Mouse (Mus musculus) heart, embryonic 11.5 days (tissue): ENCODE measurements around the gene Mmp23. TPM values are rescaled to one million over a fixed set of nuclear protein-coding genes. Genes with fewer than 3 reads are reported as not detected.
A peak's percentile ranks its signal among the peaks of the same experiment; 100 is the strongest.

Experiments
- ATAC-seq: fragments of 200-750 bp; cut with Nextera tagmentation; replicated peaks from 2 replicates; pipeline ENCODE4 v1.8.0; 2017; ENCODE audit warnings: moderate library complexity; ENCODE audit not compliant: insufficient number of reproducible peaks, low FRiP score, low TSS enrichment
- H3K27ac ChIP-seq: fragments of 300-500 bp; sonication (generic); 2 replicates; pipeline ENCODE4 v1.5.1; 2014; ENCODE audit warnings: mild to moderate bottlenecking, low read depth, low read length
- H3K27me3 ChIP-seq: fragments of 300-500 bp; sonication (generic); 2 replicates; pipeline ENCODE4 v1.6.1; 2014; ENCODE audit warnings: mild to moderate bottlenecking, low read length, mixed read lengths; ENCODE audit not compliant: control insufficient read depth, insufficient read depth
- H3K36me3 ChIP-seq: fragments of 300-500 bp; sonication (generic); 2 replicates; pipeline ENCODE4 v1.6.1; 2014; ENCODE audit warnings: mild to moderate bottlenecking, low read length, moderate library complexity, mixed read lengths; ENCODE audit not compliant: control insufficient read depth, insufficient read depth
- H3K4me1 ChIP-seq: fragments of 300-500 bp; sonication (generic); 2 replicates; pipeline ENCODE4 v1.6.1; 2014; ENCODE audit warnings: low read length; ENCODE audit not compliant: control insufficient read depth, insufficient read depth
- H3K4me2 ChIP-seq: fragments of 300-500 bp; sonication (generic); 2 replicates; pipeline ENCODE4 v1.6.1; 2014; ENCODE audit warnings: mild to moderate bottlenecking, moderate library complexity
- H3K4me3 ChIP-seq: fragments of 300-500 bp; sonication (generic); 2 replicates; pipeline ENCODE4 v1.5.1; 2014; ENCODE audit warnings: low read depth, low read length
- H3K9ac ChIP-seq: fragments of 300-500 bp; sonication (generic); 2 replicates; pipeline ENCODE4 v1.6.1; 2014; ENCODE audit warnings: mild to moderate bottlenecking, low read depth, low read length, moderate library complexity
- H3K9me3 ChIP-seq: fragments of 300-500 bp; sonication (generic); replicated peaks from 2 replicates; pipeline ENCODE4 v1.6.1; 2016; ENCODE audit warnings: low read length; ENCODE audit not compliant: control insufficient read depth
- WGBS: fragments of 180-500 bp; shearing (Covaris S2); extraction: QIAGEN DNeasy Blood & Tissue Kit; methylation state at CpG from one replicate; pipeline ENCODE4 v1.1.7; 2014; ENCODE audit not compliant: insufficient replicate concordance; 5-methylcytosine and 5-hydroxymethylcytosine counted together
- polyA plus RNA-seq: library from polyadenylated mRNA; unstranded; fragments of >200 nt; fragmentation: Nextera tagmentation; extraction: Ambion mirVana; gene quantifications from 2 replicates; pipeline ENCODE4 v1.2.1, GENCODE M21; 2014

Gene Mmp23
- polyA plus RNA-seq, 1 experiment from 2014 or later = 53.5 TPM

DNA sequence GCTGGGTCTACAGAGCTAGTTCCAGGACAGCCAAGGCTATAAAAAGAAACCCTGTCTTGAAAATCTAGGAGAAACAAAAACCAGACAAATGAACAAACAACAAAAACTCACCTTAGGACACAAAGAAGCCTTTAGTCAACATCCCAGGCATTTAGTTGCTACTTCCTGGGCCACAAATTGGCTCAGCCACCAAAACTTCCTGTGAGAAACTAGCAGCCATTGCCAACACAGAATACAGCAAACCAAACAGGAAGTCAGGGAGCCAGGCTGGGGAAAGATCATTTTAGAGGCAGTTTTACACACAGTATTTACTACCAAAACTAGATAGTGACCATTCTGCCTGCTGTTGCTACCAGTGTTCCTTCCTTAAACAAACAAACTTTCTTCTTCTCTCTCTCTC, 13.7 kb upstream of the Mmp23 start:
- Histone ChIP-seq H3K27ac (no peak overlapping the region), H3K9me3 (no peaks in the 10 kb centered on the region), H3K4me3 (no peak overlapping the region), H3K4me2 (no peak overlapping the region), H3K27me3 (no peaks in the 10 kb centered on the region), H3K4me1 (peaks cover 6% of the 10 kb centered on the region), H3K36me3 (no peaks in the 10 kb centered on the region), H3K9ac (no peak overlapping the region)
- ATAC-seq = no peak

- no peaks in the 10 kb centered on the region for H3K9me3 ChIP-seq
- no peak for ATAC-seq
- WGBS = 72% methylated on average over 12 of the region's 12 CpGs
- peaks cover 5% of the 10 kb centered on the region; the same call in 1 of the 2 replicates for H3K4me1 ChIP-seq
- H3K4me3 ChIP-seq = no peak overlapping the region
- peaks cover 7% of the 10 kb centered on the region for H3K27me3 ChIP-seq
- no peak overlapping the region for H3K4me2 ChIP-seq
- 0 out of 2 replicates have a peak, but pooled peaks cover 4% of the 10 kb centered on the region for H3K36me3 ChIP-seq
- no peak overlapping the region for H3K27ac ChIP-seq
- no peak overlapping the region for H3K9ac ChIP-seq
Measured at GRCm38 (mm10) chr4:155660641-155661040, 7.5 kb upstream of the Mmp23 start.

GRCm38 (mm10) chr4:155658961-155659360, 5.8 kb upstream of the Mmp23 start:
- no peak for ATAC-seq
- H3K27me3 ChIP-seq = peaks cover 19% of the 10 kb centered on the region
- H3K4me2 ChIP-seq = no peak overlapping the region
- H3K9ac ChIP-seq = no peak overlapping the region
- 87% methylated on average over 10 of the region's 10 CpGs for WGBS
- H3K4me1 ChIP-seq = peaks cover 20% of the 10 kb centered on the region
- H3K36me3 ChIP-seq = 0 out of 2 replicates have a peak, but pooled peaks cover 4% of the 10 kb centered on the region
- H3K4me3 ChIP-seq = no peak overlapping the region
- H3K9me3 ChIP-seq = no peaks in the 10 kb centered on the region
- H3K27ac ChIP-seq = no peak overlapping the region

DNA sequence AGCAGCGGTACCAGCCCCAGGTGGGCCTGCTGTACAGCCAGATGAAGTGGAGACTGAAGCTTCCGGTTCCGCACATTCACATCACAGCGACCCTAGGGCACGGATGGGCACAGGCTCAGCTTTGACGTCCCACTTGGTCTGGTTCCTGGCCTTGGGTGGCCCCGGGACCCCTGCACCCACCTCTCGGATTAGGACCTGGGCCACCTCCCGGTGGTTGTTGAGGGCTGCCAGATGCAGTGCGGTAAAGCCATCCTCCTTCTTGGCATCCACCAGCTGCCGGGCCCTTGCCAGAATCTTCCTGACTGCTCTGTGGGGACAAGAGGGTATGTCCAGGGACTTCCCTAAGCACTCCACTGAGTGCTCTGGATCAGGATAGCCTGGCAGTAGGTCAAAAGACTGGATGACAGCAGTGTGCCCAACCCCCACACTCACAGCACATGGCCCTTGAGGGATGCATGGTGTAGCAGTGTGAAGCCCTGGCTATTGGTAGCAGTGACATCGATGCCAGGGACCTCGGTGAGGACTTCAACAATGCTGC, 3.1 kb upstream of the Mmp23 start:
- Histone ChIP-seq H3K27me3 (peaks cover 30% of the 10 kb centered on the region), H3K36me3 (0 out of 2 replicates have a peak, but pooled peaks cover 4% of the 10 kb centered on the region), H3K4me1 (peaks cover 37% of the 10 kb centered on the region), H3K27ac (no peak overlapping the region), H3K4me3 (no peak overlapping the region), H3K9me3 (no peaks in the 10 kb centered on the region), H3K9ac (no peak overlapping the region), H3K4me2 (no peak overlapping the region)
- no peak for ATAC-seq
- 83% methylated on average over 13 of the region's 13 CpGs for WGBS

DNA sequence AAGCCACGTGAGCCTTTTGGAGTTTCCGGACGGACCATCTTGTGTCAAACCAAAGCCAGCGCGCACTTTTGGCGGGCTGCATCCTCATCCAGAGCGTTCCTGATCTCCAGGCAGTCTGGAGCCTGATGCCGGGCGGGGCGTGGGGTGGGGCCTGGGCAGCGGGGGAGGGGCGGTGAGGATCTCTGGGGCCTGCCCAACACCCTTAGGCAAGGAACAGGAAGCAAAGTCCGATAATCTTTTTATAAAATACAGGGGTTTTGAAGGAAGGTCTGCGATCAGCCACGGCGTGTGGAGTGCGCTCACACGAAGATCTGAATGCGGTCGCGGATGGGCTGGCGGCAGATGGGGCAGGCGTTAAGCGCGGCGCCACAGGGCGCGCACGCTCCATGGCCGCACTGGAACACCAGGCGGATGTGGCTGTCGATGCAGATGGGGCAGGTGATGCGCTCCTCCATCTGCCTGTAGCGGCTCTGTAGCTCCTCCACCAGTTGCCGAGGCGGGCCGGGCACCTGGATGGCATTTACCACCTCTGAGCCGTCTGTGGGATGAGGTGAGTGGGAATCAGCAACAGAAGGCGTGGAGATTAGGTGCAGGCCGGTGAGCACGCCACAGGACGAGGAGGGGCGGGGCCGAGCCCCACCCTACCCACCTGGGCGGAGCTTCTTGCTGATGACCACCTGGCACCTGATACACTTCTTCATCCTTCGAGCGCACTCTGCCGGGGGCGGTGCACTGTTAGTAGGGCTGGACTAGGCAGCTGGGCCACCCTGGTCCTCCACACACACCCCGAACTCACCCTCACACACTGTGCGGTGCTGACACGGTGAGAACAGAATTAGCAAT, 1.5 kb upstream of the Mmp23 start:
- peak overlapping the region; percentile 77 for H3K4me2 ChIP-seq
- ATAC-seq = peak; percentile 12; the same call in 1 of the 2 replicates
- H3K4me1 ChIP-seq = peaks cover 40% of the 10 kb centered on the region
- H3K36me3 ChIP-seq = peaks cover 18% of the 10 kb centered on the region
- H3K9ac ChIP-seq = peak overlapping the region; percentile 63
- peaks cover 30% of the 10 kb centered on the region for H3K27me3 ChIP-seq
- H3K4me3 ChIP-seq = peak overlapping the region; percentile 46
- H3K27ac ChIP-seq = no peak overlapping the region
- H3K9me3 ChIP-seq = no peaks in the 10 kb centered on the region
- WGBS = 2% methylated on average over 52 of the region's 52 CpGs

GRCm38 (mm10) chr4:155654183-155654455, 935 bp upstream of the Mmp23 start:
- H3K27me3 ChIP-seq = peaks cover 30% of the 10 kb centered on the region
- WGBS = 1% methylated on average over 6 of the region's 6 CpGs
- peak overlapping the region; percentile 46 for H3K4me3 ChIP-seq
- no peaks in the 10 kb centered on the region for H3K9me3 ChIP-seq
- peaks cover 40% of the 10 kb centered on the region for H3K4me1 ChIP-seq
- no peak overlapping the region for H3K27ac ChIP-seq
- peak overlapping the region; percentile 74; the same call in 1 of the 2 replicates for H3K9ac ChIP-seq
- ATAC-seq = no peak
- peaks cover 24% of the 10 kb centered on the region for H3K36me3 ChIP-seq
- H3K4me2 ChIP-seq = peak overlapping the region; percentile 77

DNA sequence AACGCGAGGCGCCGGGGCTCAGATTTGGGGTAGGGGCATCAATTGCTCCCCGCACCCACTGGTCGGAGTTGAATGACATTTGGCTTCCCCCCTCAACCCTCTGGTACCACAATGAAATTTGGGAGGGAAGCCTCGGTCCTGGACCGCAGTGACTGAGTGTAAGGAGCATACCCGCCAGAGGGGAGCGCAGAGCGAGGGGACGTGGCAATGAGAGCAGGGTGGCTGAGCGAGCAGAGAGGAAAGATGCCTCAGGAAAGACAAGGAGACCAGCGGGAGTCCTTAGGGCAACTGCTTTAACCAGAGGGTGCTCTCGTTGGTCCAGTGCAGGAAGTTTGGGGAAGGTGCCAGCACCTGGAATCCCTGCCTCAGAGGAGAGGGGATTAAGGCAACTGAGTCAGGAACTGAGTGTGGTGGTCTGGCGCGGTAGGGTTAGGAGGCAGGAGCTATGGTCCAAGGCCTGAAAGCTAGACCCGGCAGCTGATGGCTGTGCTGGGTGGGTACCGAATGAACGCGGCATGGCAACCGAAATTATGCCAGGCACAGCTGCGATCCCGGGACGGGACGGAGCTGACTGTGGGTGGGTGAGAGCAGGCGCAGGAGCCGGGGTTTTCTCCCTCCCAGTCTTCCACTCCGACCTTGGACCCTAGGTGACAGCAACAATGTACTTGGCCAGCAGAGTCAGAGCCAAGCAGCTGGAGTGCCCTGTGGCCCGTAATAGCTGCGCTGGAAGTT, 433 bp upstream of the Mmp23 start:
- Histone ChIP-seq H3K9me3 (no peaks in the 10 kb centered on the region), H3K36me3 (peaks cover 26% of the 10 kb centered on the region), H3K9ac (peak overlapping the region; percentile 74), H3K27ac (peak overlapping the region; percentile 89), H3K4me2 (peak overlapping the region; percentile 77), H3K4me1 (peaks cover 40% of the 10 kb centered on the region), H3K27me3 (peaks cover 30% of the 10 kb centered on the region), H3K4me3 (peak overlapping the region; percentile 46)
- WGBS = 2% methylated on average over 31 of the region's 31 CpGs
- ATAC-seq = no peak

DNA sequence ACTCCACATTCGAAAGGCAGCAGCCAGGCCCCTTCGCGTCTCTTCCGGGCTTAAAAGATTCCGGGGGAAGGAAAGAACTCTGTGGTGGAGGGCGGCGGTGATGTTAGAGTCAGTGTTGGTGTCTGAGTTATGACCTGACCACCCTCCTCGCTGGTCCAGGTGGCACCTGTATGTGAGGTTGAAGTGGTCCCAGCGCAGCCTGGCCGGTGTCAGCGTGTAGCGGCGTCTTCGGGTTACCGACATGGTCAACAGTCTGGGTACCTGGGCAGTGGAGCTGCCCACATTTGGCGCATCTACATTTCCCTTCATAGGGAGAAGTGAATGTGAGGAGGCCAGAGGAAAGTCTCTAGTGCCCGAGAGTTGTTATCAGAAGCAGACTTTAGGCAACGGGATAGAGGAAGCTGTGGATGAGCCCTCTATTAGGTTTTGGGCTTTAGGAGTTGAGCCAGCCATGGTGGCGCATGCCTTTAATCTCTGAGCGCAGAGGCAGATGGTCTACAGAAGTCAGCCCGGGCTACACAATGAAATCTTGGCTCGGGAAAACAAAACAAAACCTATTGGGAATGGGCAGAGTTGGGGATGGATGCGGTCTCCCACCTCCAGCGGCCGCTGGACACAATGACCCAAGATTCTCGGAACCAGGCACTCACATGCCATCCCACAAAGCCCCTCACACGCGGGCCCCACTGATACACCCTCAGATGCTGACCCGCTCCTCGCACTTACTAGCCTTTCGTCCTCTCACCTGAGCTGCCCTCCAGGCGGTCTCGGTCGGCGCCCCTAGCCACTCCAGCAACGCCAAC, 700 bp downstream of the Mmp23 start:
- Histone ChIP-seq H3K9ac (peak overlapping the region; percentile 74), H3K27ac (peak overlapping the region; percentile 89), H3K36me3 (peaks cover 37% of the 10 kb centered on the region), H3K9me3 (no peaks in the 10 kb centered on the region), H3K4me1 (peaks cover 40% of the 10 kb centered on the region), H3K4me3 (peak overlapping the region; percentile 46), H3K4me2 (peak overlapping the region; percentile 77), H3K27me3 (peaks cover 30% of the 10 kb centered on the region)
- WGBS = 17% methylated on average over 36 of the region's 36 CpGs
- ATAC-seq = no peak
